Mouse (Mus musculus): ENCODE measurements around the gene Aloxe3. TPM values are rescaled to one million over a fixed set of nuclear protein-coding genes. Genes with fewer than 3 reads are reported as not detected.

Gene Aloxe3
- polyA plus RNA-seq, 1 experiment: 0.82 TPM

DNA sequence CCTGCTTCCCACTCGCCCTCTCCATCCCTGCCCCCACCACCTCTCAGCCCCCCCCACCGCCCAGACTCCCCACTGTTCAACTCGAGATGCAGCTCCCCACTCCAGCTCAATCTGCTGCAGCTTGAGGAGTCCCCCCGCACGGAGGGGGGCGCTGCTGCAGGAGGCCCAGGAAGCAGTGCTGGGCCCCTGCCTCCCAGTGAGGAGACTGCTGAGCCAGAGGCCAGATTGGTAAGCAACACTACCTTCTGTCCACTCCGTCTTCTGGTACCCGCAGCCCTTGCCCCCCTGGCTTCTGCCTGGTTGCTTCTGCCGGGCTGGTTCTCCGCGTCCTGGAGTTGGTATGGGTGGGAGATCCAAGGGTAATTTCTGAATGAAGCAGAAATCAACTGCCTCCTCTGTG lies 18.9 kb upstream of the Aloxe3 start:
- Histone ChIP-seq H3K27ac (ENCODE audit: control insufficient read depth, insufficient read depth, low read depth, low read length, poor library complexity) (no peak overlapping the region), H3K4me3 (replicated peaks; ENCODE audit: control insufficient read depth, low read depth, low read length) (no peak overlapping the region), H3K4me1 (ENCODE audit: control insufficient read depth, insufficient read depth, low read length) (no peaks in the 10 kb centered on the region)
- 88% methylated on average over 11 of the region's 11 CpGs for WGBS
- TF ChIP-seq POLR2A (IDR thresholded peaks at IDR 0.05; ENCODE audit: borderline replicate concordance, control insufficient read depth, low read depth, low read length) (no peak), CTCF (IDR thresholded peaks at IDR 0.05; ENCODE audit: control insufficient read depth, insufficient read depth, low read length) (no peak)

DNA sequence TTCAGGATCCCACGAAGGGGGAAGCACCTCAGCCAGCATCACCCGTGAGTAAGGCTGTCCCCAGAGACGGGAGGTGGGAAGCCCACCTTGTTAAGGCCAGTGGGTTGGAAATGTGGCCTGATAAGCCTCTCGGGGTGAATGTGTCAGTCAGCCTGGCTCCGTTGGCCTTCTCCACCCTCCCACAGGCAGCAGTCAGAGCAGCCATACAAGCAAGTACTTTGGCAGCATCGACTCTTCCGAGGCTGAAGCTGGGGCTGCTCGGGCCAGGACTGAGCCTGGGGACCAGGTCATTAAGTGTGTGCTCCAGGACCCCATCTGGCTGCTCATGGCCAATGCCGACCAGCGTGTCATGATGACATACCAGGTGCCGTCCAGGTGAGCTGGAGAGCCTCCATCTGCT lies 18.0 kb upstream of the Aloxe3 start:
- WGBS: 86% methylated on average over 11 of the region's 11 CpGs
- Histone ChIP-seq H3K27ac (ENCODE audit: control insufficient read depth, insufficient read depth, low read depth, low read length, poor library complexity) (no peak overlapping the region), H3K4me1 (ENCODE audit: control insufficient read depth, insufficient read depth, low read length) (no peaks in the 10 kb centered on the region), H3K4me3 (replicated peaks; ENCODE audit: control insufficient read depth, low read depth, low read length) (no peak overlapping the region)
- no peak for TF ChIP-seq CTCF (IDR thresholded peaks at IDR 0.05; ENCODE audit: control insufficient read depth, insufficient read depth, low read length)
- TF ChIP-seq POLR2A (IDR thresholded peaks at IDR 0.05; ENCODE audit: borderline replicate concordance, control insufficient read depth, low read depth, low read length): no peak

GRCm38 (mm10) chr11:69108223-69108622 lies 17.5 kb upstream of the Aloxe3 start:
- TF ChIP-seq POLR2A (IDR thresholded peaks at IDR 0.05; ENCODE audit: borderline replicate concordance, control insufficient read depth, low read depth, low read length): no peak
- TF ChIP-seq CTCF (IDR thresholded peaks at IDR 0.05; ENCODE audit: control insufficient read depth, insufficient read depth, low read length): no peak
- Histone ChIP-seq H3K27ac (ENCODE audit: control insufficient read depth, insufficient read depth, low read depth, low read length, poor library complexity) (no peak overlapping the region), H3K4me1 (ENCODE audit: control insufficient read depth, insufficient read depth, low read length) (no peaks in the 10 kb centered on the region), H3K4me3 (replicated peaks; ENCODE audit: control insufficient read depth, low read depth, low read length) (no peak overlapping the region)
- WGBS: 89% methylated on average over 9 of the region's 9 CpGs

DNA sequence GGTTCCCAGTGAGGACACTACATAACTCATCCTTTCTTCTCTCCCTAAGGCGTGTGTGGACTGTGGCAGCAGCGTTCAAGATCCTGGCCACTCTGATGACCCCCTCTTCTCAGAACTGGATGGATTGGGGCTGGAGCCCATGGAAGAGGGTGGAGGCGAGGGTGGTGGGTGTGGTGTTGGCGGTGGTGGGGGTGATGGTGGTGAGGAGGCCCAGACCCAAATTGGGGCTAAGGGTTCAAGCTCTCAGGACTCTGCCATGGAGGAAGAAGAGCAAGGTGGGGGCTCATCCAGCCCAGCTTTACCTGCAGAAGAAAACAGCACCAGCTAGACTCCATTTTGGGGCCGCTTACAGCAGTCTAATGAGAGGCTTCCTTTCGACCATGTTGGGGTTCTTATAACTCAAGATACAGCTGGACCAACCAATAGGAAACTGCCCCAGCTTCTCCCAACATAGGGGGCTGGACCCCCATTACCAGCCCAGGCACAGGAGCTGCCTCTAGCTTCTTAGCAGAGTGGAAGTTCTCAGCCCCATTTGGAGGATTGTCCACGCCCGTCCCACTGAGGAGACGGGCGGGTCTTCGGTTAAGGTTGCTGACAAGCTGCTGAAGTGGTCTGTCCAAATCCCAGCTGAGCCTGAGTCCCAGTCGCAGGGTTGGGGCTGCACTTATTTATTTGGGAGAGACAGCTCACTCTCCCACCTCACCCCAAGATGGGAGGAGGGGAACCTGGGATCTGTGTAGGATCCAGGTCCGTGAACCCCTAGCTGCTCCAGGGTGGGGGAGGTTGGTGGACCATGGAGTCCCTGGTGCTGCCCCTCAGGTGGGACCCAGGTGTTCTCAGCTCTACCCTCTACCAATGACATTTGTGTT lies 16.4 kb upstream of the Aloxe3 start:
- Histone ChIP-seq H3K27ac (ENCODE audit: control insufficient read depth, insufficient read depth, low read depth, low read length, poor library complexity) (no peak overlapping the region), H3K4me1 (ENCODE audit: control insufficient read depth, insufficient read depth, low read length) (no peaks in the 10 kb centered on the region), H3K4me3 (replicated peaks; ENCODE audit: control insufficient read depth, low read depth, low read length) (no peak overlapping the region)
- TF ChIP-seq POLR2A (IDR thresholded peaks at IDR 0.05; ENCODE audit: borderline replicate concordance, control insufficient read depth, low read depth, low read length) (no peak), CTCF (IDR thresholded peaks at IDR 0.05; ENCODE audit: control insufficient read depth, insufficient read depth, low read length) (no peak)
- WGBS: 90% methylated on average over 13 of the region's 13 CpGs

- WGBS: 2% methylated on average over 30 of the region's 30 CpGs
- Histone ChIP-seq H3K4me1 (ENCODE audit: control insufficient read depth, insufficient read depth, low read length) (no peaks in the 10 kb centered on the region), H3K4me3 (replicated peaks; ENCODE audit: control insufficient read depth, low read depth, low read length) (peak overlapping the region; percentile 2), H3K27ac (ENCODE audit: control insufficient read depth, insufficient read depth, low read depth, low read length, poor library complexity) (no peak overlapping the region)
- TF ChIP-seq POLR2A (IDR thresholded peaks at IDR 0.05; ENCODE audit: borderline replicate concordance, control insufficient read depth, low read depth, low read length) (0 out of 2 replicates have a peak, but pooled peaks have one; percentile 31), CTCF (IDR thresholded peaks at IDR 0.05; ENCODE audit: control insufficient read depth, insufficient read depth, low read length) (no peak)
These were observed 15.2 kb upstream of the Aloxe3 start for GRCm38 (mm10) chr11:69110319-69111046.

- Histone ChIP-seq H3K4me1 (ENCODE audit: control insufficient read depth, insufficient read depth, low read length) (no peaks in the 10 kb centered on the region), H3K4me3 (replicated peaks; ENCODE audit: control insufficient read depth, low read depth, low read length) (peak overlapping the region; percentile 18), H3K27ac (ENCODE audit: control insufficient read depth, insufficient read depth, low read depth, low read length, poor library complexity) (no peak overlapping the region)
- WGBS: 14% methylated on average over 21 of the region's 21 CpGs
- TF ChIP-seq POLR2A (IDR thresholded peaks at IDR 0.05; ENCODE audit: borderline replicate concordance, control insufficient read depth, low read depth, low read length): no peak
- TF ChIP-seq CTCF (IDR thresholded peaks at IDR 0.05; ENCODE audit: control insufficient read depth, insufficient read depth, low read length): no peak
These were observed 14.5 kb upstream of the Aloxe3 start for GRCm38 (mm10) chr11:69111051-69111810.

GRCm38 (mm10) chr11:69111865-69112264 lies 13.8 kb upstream of the Aloxe3 start:
- TF ChIP-seq CTCF (IDR thresholded peaks at IDR 0.05; ENCODE audit: control insufficient read depth, insufficient read depth, low read length) (no peak), POLR2A (IDR thresholded peaks at IDR 0.05; ENCODE audit: borderline replicate concordance, control insufficient read depth, low read depth, low read length) (no peak)
- WGBS: 72% methylated on average over 4 of the region's 4 CpGs
- H3K4me1 ChIP-seq (ENCODE audit: control insufficient read depth, insufficient read depth, low read length): no peaks in the 10 kb centered on the region
- H3K27ac ChIP-seq (ENCODE audit: control insufficient read depth, insufficient read depth, low read depth, low read length, poor library complexity): no peak overlapping the region
- H3K4me3 ChIP-seq (replicated peaks; ENCODE audit: control insufficient read depth, low read depth, low read length): no peak overlapping the region

DNA sequence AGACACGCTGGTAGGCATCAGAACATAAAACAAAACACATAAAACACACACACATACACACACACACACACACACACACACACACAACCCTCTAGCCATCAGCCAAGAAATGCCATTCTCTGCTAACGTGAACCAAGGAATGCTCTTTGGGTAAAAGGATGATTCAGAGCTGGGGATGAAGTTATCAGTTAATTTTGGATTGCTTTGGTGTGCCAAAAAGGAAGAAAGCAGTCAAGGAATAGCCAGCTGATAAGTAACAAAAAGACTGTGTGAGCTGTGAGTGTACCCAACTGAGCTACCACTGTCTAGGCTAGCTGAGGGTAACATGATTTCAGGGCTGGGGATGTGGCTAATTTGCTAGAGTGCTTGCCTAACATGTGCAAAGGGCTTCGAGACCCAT lies 11.7 kb upstream of the Aloxe3 start:
- TF ChIP-seq POLR2A (IDR thresholded peaks at IDR 0.05; ENCODE audit: borderline replicate concordance, control insufficient read depth, low read depth, low read length) (no peak), CTCF (IDR thresholded peaks at IDR 0.05; ENCODE audit: control insufficient read depth, insufficient read depth, low read length) (no peak)

More for the DNA sequence above, 11.7 kb upstream of the Aloxe3 start:
- Histone ChIP-seq H3K4me3 (replicated peaks; ENCODE audit: control insufficient read depth, low read depth, low read length) (no peak overlapping the region), H3K4me1 (ENCODE audit: control insufficient read depth, insufficient read depth, low read length) (no peaks in the 10 kb centered on the region), H3K27ac (ENCODE audit: control insufficient read depth, insufficient read depth, low read depth, low read length, poor library complexity) (no peak overlapping the region)
- 63% methylated on average over 3 of the region's 3 CpGs for WGBS

All from bone marrow, adult 2 months (tissue).